Mouse (Mus musculus) limb, embryonic 10.5 days (tissue): ENCODE data around the gene Gja6. TPM values are rescaled to one million over a fixed set of nuclear protein-coding genes. Genes with fewer than 3 reads are reported as not detected.

ENCODE experiments used
- DNase-seq: peaks from one replicate; pipeline ENCODE4 v3.0.0-alpha.2; 2017; ENCODE audit warnings: low spot score
- H3K27ac ChIP-seq: fragments of 300-500 bp; sonication (generic); 2 replicates; pipeline ENCODE4 v1.5.1; 2016; ENCODE audit warnings: mild to moderate bottlenecking
- H3K27me3 ChIP-seq: fragments of 300-500 bp; sonication (generic); 2 replicates; pipeline ENCODE4 v1.6.1; 2016; ENCODE audit warnings: low read depth, mild to moderate bottlenecking; ENCODE audit not compliant: poor library complexity, severe bottlenecking
- H3K36me3 ChIP-seq: fragments of 300-500 bp; sonication (generic); 2 replicates; pipeline ENCODE4 v1.6.1; 2016; ENCODE audit warnings: mild to moderate bottlenecking, moderate library complexity
- H3K4me1 ChIP-seq: fragments of 300-500 bp; sonication (generic); 2 replicates; pipeline ENCODE4 v1.6.1; 2016
- H3K4me3 ChIP-seq: fragments of 300-500 bp; sonication (generic); 2 replicates; pipeline ENCODE4 v1.5.1; 2016; ENCODE audit warnings: mild to moderate bottlenecking, moderate library complexity
- H3K9me3 ChIP-seq: fragments of 300-500 bp; sonication (generic); replicated peaks from 2 replicates; pipeline ENCODE4 v1.6.1; 2016; ENCODE audit warnings: mild to moderate bottlenecking
- WGBS: fragments of 180-500 bp; shearing (Covaris S2); methylation state at CpG from one replicate; pipeline ENCODE4 v1.1.7; 2016; 5-methylcytosine and 5-hydroxymethylcytosine counted together
- polyA plus RNA-seq: library from polyadenylated mRNA; unstranded; fragments of >200 nt; fragmentation: Nextera tagmentation; extraction: Ambion mirVana; gene quantifications from 2 replicates; pipeline ENCODE4 v1.2.1, GENCODE M21; 2016

Gja6 gene
- polyA plus RNA-seq, result 0.24 TPM in 1 of 2 replicates, not detected in the other

GRCm38 (mm10) chrX:160906952-160907351 lies at the start of gene Gja6:
Gene Gja6, minus strand, starts transcription at chrX:160907052.
- peaks cover 87% of the 10 kb centered on the region for H3K27me3 ChIP-seq

DNA sequence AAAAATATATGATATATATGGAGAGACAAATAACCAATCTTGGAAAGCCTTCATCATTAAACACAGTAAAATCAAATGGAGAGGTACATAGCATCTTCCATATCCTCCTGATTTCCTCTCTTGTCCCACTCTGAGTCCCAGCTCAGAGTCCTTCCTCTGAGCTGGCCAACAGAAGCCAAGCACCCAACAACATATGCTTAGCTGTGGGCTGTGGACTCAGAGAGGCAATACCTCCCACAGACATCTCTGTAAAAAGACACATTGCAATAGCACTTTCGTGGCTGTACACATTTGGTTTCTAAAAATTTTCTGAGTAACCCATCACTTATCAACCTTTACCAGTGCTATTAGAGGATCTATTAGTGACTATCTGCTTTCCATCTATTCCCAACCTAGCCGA lies 42.7 kb upstream of the Gja6 start:
- WGBS, result 92% methylated on average over 2 of the region's 2 CpGs
- Histone ChIP-seq H3K27ac (no peak overlapping the region), H3K4me1 (no peaks in the 10 kb centered on the region), H3K9me3 (no peaks in the 10 kb centered on the region), H3K27me3 (peaks cover 82% of the 10 kb centered on the region), H3K36me3 (no peaks in the 10 kb centered on the region), H3K4me3 (no peak overlapping the region)
- no peak for DNase-seq

More at GRCm38 (mm10) chrX:160906952-160907351, at the start of gene Gja6:
- 69% methylated on average over 4 of the region's 4 CpGs for WGBS
- DNase-seq, result no peak
- Histone ChIP-seq H3K36me3 (no peaks in the 10 kb centered on the region), H3K4me1 (no peaks in the 10 kb centered on the region), H3K4me3 (no peak within 1 kb of the TSS), H3K27ac (no peak within 1 kb of the TSS), H3K9me3 (no peaks in the 10 kb centered on the region)

DNA sequence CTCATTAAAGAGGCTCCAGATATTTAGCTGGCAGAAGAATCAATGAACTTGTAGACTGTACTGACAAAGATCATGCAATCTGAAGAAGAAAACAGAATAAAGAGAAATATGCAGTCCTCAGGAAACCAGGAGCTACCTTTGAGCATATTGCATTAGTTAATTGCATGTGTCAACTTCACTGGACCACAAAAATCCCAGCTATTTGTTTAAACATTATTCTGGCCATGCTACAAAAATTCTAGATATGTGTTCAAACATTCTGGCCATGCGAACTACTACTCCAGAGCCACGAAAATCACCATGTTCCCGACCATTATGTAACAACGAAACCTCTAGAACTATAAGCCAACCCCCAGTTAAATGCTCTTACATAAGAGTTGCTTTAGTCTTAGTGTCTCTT lies 37.9 kb upstream of the Gja6 start:
- 93% methylated on average over 4 of the region's 4 CpGs for WGBS
- Histone ChIP-seq H3K27me3 (peaks cover 80% of the 10 kb centered on the region), H3K27ac (no peak overlapping the region), H3K4me3 (no peak overlapping the region), H3K4me1 (no peaks in the 10 kb centered on the region), H3K9me3 (no peaks in the 10 kb centered on the region), H3K36me3 (no peaks in the 10 kb centered on the region)
- DNase-seq, result no peak

GRCm38 (mm10) chrX:160935541-160935940 lies 28.7 kb upstream of the Gja6 start:
- Histone ChIP-seq H3K9me3 (no peaks in the 10 kb centered on the region), H3K36me3 (no peaks in the 10 kb centered on the region), H3K27ac (no peak overlapping the region), H3K4me1 (no peaks in the 10 kb centered on the region), H3K27me3 (peaks cover 90% of the 10 kb centered on the region), H3K4me3 (no peak overlapping the region)
- WGBS, result 52% methylated on average over 1 of the region's 1 CpGs
- DNase-seq, result no peak

- H3K9me3 ChIP-seq, result no peaks in the 10 kb centered on the region
- no peaks in the 10 kb centered on the region for H3K36me3 ChIP-seq
- no peaks in the 10 kb centered on the region for H3K4me1 ChIP-seq
- no peak for DNase-seq
- no peak overlapping the region for H3K27ac ChIP-seq
- H3K4me3 ChIP-seq, result no peak overlapping the region
- peaks cover 48% of the 10 kb centered on the region; the same call in 1 of the 2 replicates for H3K27me3 ChIP-seq
These were observed 23.8 kb upstream of the Gja6 start for GRCm38 (mm10) chrX:160930656-160931055.

- Histone ChIP-seq H3K4me1 (no peaks in the 10 kb centered on the region), H3K27me3 (peaks cover 50% of the 10 kb centered on the region; the same call in 1 of the 2 replicates), H3K4me3 (no peak overlapping the region), H3K36me3 (no peaks in the 10 kb centered on the region), H3K9me3 (no peaks in the 10 kb centered on the region), H3K27ac (no peak overlapping the region)
- 88% methylated on average over 1 of the region's 1 CpGs for WGBS
- DNase-seq, result no peak
These were observed 22.0 kb upstream of the Gja6 start for GRCm38 (mm10) chrX:160928870-160929269.

GRCm38 (mm10) chrX:160919022-160919637 lies 12.3 kb upstream of the Gja6 start:
- DNase-seq, result no peak
- Histone ChIP-seq H3K27me3 (peaks cover 71% of the 10 kb centered on the region), H3K27ac (no peak overlapping the region), H3K9me3 (no peaks in the 10 kb centered on the region), H3K36me3 (no peaks in the 10 kb centered on the region), H3K4me1 (no peaks in the 10 kb centered on the region), H3K4me3 (no peak overlapping the region)
- WGBS, result 88% methylated on average over 3 of the region's 3 CpGs

GRCm38 (mm10) chrX:160906477-160906876 lies 375 bp downstream of the Gja6 start:
- no peak overlapping the region for H3K27ac ChIP-seq
- no peaks in the 10 kb centered on the region for H3K9me3 ChIP-seq
- no peaks in the 10 kb centered on the region for H3K36me3 ChIP-seq
- peaks cover 87% of the 10 kb centered on the region for H3K27me3 ChIP-seq
- DNase-seq, result no peak
- 92% methylated on average over 4 of the region's 4 CpGs for WGBS
- no peaks in the 10 kb centered on the region for H3K4me1 ChIP-seq
- H3K4me3 ChIP-seq, result no peak overlapping the region

DNA sequence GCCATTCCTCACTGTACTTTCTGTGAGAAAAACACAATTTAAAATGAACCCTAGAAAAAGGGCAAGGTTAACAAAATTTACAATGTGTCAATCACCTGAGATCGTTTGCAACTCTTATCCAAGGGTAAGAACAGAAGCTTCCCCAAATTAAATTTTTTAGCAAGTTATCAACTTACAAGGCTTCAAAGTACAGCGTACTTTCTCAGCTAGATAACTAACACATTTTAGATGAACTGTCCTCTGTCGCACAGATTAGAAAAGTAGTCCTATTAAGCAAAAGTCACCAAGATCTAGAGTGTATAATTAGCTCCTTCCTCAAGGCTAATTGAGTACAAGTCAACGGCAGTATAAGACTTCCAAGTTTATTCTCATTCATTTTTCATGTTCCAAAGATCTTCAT lies 939 bp downstream of the Gja6 start:
- Histone ChIP-seq H3K36me3 (no peaks in the 10 kb centered on the region), H3K27ac (no peak overlapping the region), H3K9me3 (no peaks in the 10 kb centered on the region), H3K4me3 (no peak overlapping the region), H3K27me3 (peaks cover 89% of the 10 kb centered on the region), H3K4me1 (no peaks in the 10 kb centered on the region)
- WGBS, result 78% methylated on average over 4 of the region's 4 CpGs
- no peak for DNase-seq

DNA sequence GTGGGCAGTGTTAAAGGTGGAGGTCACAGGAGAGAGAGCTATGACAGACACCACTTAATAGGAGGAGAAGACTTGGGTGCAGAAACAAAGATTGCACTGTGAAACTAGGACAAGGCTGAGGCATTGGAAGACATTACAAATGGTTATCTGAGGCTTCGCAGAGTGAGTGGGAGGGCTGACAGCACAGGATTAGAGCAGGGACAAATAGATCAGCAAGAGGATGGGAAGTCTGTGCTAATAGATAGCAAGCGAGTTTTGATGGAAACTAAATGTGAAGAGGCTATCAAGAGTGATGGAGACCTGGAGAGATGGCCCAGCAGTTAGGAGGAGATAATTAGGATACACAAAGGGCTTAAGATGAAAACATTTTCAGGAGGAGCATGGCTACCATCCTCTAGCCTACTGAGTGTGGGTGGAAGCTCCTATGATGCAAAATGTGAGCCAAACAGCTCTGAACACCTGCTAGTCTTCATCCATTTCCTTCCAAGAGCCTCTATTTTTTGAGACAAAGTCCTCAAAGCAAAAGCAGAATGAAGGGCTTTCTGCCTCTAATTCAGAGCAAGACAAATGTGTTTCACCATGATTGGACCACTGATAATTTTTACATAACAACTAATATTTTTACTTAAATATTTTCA lies 1.7 kb downstream of the Gja6 start:
- Histone ChIP-seq H3K4me3 (no peak overlapping the region), H3K27me3 (peaks cover 90% of the 10 kb centered on the region)

DNA sequence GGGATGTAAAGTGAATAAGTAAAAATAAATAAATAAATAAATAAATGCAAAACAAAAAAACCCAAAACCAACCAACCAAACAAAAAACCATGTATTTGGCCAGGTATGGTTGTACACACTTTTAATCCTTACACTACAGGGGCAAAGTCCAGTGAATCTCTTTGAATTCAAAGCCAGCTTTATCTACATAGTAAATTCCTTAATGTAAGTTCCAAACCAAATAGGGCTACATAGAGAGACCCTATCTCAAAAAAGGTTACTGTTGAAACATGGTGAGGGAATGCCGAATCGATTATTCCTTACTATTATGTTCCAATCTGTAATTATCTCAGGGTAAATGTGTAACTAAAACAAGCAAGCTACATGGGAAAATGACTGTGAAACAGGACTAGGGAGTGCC lies 5.7 kb downstream of the Gja6 start:
- Histone ChIP-seq H3K9me3 (no peaks in the 10 kb centered on the region), H3K36me3 (no peaks in the 10 kb centered on the region), H3K27ac (no peak overlapping the region), H3K4me3 (no peak overlapping the region), H3K27me3 (peaks cover 89% of the 10 kb centered on the region), H3K4me1 (no peaks in the 10 kb centered on the region)
- WGBS, result 93% methylated on average over 2 of the region's 2 CpGs
- no peak for DNase-seq

More for the DNA sequence above, 1.7 kb downstream of the Gja6 start:
- Histone ChIP-seq H3K4me1 (no peaks in the 10 kb centered on the region), H3K36me3 (no peaks in the 10 kb centered on the region), H3K27ac (no peak overlapping the region), H3K9me3 (no peaks in the 10 kb centered on the region)
- DNase-seq, result no peak
- WGBS, result 74% methylated on average over 2 of the region's 2 CpGs

DNA sequence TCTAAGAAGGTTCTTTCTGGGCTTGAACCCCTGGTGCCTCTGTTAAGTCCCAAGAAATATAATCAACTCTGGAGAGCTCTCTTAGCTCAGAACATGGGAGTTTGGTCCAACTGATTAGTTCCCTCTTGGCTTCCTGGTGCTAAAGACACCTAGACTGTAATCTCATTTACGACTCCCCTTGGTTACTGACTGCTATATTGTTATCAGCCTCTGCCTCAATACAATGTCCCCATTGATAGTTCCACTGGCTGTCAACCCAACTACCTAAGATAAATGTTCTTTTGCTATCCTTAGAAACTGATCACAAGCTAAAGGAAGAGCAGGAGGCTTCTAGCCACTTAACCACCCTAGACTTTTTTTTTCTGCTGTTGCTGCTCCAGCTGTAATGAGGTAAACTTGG lies 14.8 kb downstream of the Gja6 start:
- Histone ChIP-seq H3K36me3 (no peaks in the 10 kb centered on the region), H3K27ac (no peak overlapping the region), H3K4me3 (no peak overlapping the region), H3K9me3 (no peaks in the 10 kb centered on the region), H3K27me3 (peaks cover 92% of the 10 kb centered on the region), H3K4me1 (no peaks in the 10 kb centered on the region)
- WGBS, result 80% methylated on average over 1 of the region's 1 CpGs
- DNase-seq, result no peak

GRCm38 (mm10) chrX:160886301-160886700 lies 20.6 kb downstream of the Gja6 start:
- H3K27me3 ChIP-seq, result peaks cover 89% of the 10 kb centered on the region
- DNase-seq, result no peak
- H3K4me1 ChIP-seq, result no peaks in the 10 kb centered on the region
- WGBS, result 93% methylated on average over 2 of the region's 2 CpGs
- H3K9me3 ChIP-seq, result no peaks in the 10 kb centered on the region
- no peaks in the 10 kb centered on the region for H3K36me3 ChIP-seq
- H3K4me3 ChIP-seq, result no peak overlapping the region
- no peak overlapping the region for H3K27ac ChIP-seq
